Mouse (Mus musculus) erythroblast, embryonic 14.5 days (primary cell): ENCODE data around the gene Zfp106.

Source experiments
- GATA1 ChIP-seq: IDR thresholded peaks from 2 replicates; pipeline ENCODE4 v1.6.1; 2012; ENCODE audit warnings: low read length, inconsistent platforms, mixed read lengths
- TAL1 ChIP-seq: IDR thresholded peaks from 3 replicates; pipeline ENCODE4 v1.6.1; 2012; ENCODE audit warnings: low read length, inconsistent platforms, mixed read lengths

DNA sequence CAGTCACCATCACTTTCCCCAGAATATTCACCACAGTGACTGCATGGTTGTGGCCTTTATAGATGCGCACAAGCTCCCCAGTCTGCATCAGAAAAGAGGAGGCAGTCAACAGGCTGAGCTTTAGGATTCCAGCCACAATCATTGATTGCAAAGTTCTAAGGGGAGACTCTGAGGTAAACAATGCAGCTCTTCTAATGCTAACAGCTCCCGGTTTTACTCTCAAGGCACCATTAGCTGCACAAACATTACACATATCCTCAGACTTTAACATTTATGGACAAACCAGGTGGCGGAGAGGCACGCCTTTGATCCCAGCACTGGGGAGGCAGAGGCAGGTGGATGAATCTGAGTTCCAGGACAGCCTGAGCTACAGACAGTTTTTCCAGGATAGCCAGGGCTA is 49.5 kb downstream of the Zfp106 start:
- TF ChIP-seq TAL1 (no peak), GATA1 (no peak)
